Mouse (Mus musculus) left cerebral cortex, postnatal 14 days (tissue): ENCODE data around the gene Riox1. TPM values are rescaled to one million over a fixed set of nuclear protein-coding genes. Genes with fewer than 3 reads are reported as not detected.
A peak's percentile ranks its signal among the peaks of the same experiment; 100 is the strongest.
"Not testable (repeated sequence)": the region's sequence is repeated elsewhere in the genome, so short reads cannot be mapped to it uniquely, and the experiment has no call there.

ENCODE experiments used
- DNase-seq, 2 experiments: peaks; one replicate each; pipeline ENCODE4 v3.0.0; 2021 to 2022; ENCODE audit warnings: low spot score in 2 of 2, mixed read lengths in 1 of 2
- intact Hi-C: fragments of 180-260 bp; cut with DNase I; formaldehyde crosslinking; loops from one replicate; pipeline ENCODE4 v1.15.1; 2025
- long read RNA-seq, 2 experiments: library from polyadenylated mRNA; stranded (forward); transcript quantifications; one replicate each; pipeline ENCODE4 v2.0.0; 2021
- total RNA-seq, 2 experiments: library from RNA; stranded (reverse); gene quantifications; 2 replicates each; pipeline ENCODE4 v1.2.3; 2021

Riox1 gene
- total RNA-seq = 10 to 100 TPM; 15.5 to 17.8 TPM
- long read RNA-seq, experiment 1, transcript Riox1-201 (1 exons, 2,344 nt) = major isoform, 60 of 60 reads
- long read RNA-seq, experiment 1, partial matches to known transcripts = 0 of 60 reads
- long read RNA-seq, experiment 1, other reads (novel, unspliced or antisense) = 0 of 60 reads
- long read RNA-seq, experiment 2, transcript Riox1-201 (1 exons, 2,344 nt) = major isoform, 48 of 48 reads
- long read RNA-seq, experiment 2, partial matches to known transcripts = 0 of 48 reads
- long read RNA-seq, experiment 2, other reads (novel, unspliced or antisense) = 0 of 48 reads

- intact Hi-C loops = loop anchor here (10.0 kb wide), 1 partner anchor 236 kb away; no protein-coding TSS in a partner anchor
These were observed at the start of gene Riox1 for GRCm38 (mm10) chr12:83950493-83950839. Riox1 (plus strand) TSS chr12:83950608.

GRCm38 (mm10) chr12:83910451-83910850 is 40.0 kb upstream of the Riox1 start:
- no peak for DNase-seq
- intact Hi-C loops = no loop called here

More at GRCm38 (mm10) chr12:83950493-83950839, at the start of gene Riox1:
- DNase-seq = peak; percentile 79 to 86

GRCm38 (mm10) chr12:83914202-83914740 is 36.1 kb upstream of the Riox1 start:
- DNase-seq = no peak
- intact Hi-C loops = no loop called here

GRCm38 (mm10) chr12:83914797-83915196 is 35.6 kb upstream of the Riox1 start:
- intact Hi-C loops = no loop called here
- DNase-seq = no peak

GRCm38 (mm10) chr12:83916884-83917283 is 33.5 kb upstream of the Riox1 start:
- intact Hi-C loops = no loop called here

GRCm38 (mm10) chr12:83920721-83921441 is 29.5 kb upstream of the Riox1 start:
- DNase-seq = no peak
- intact Hi-C loops = loop anchor here (5.0 to 10.0 kb wide), 2 partner anchors 39 to 66 kb away; no protein-coding TSS in a partner anchor

More at GRCm38 (mm10) chr12:83916884-83917283, 33.5 kb upstream of the Riox1 start:
- no peak for DNase-seq

GRCm38 (mm10) chr12:83921535-83922381 is 28.6 kb upstream of the Riox1 start, which contains the start of gene Numb:
Numb (minus strand) TSS chr12:83921934.
- peak; percentile 99 for DNase-seq
- intact Hi-C loops = loop anchor here (5.0 to 10.0 kb wide), 2 partner anchors 39 to 67 kb away; no protein-coding TSS in a partner anchor

- intact Hi-C loops = loop anchor here (5.0 to 10.0 kb wide), 2 partner anchors 41 to 68 kb away; no protein-coding TSS in a partner anchor
These were observed 27.5 kb upstream of the Riox1 start for GRCm38 (mm10) chr12:83922724-83923485.

GRCm38 (mm10) chr12:83923486-83923859 is 26.9 kb upstream of the Riox1 start:
- intact Hi-C loops = loop anchor here (5.0 to 10.0 kb wide), 2 partner anchors 41 to 69 kb away; no protein-coding TSS in a partner anchor
- no peak for DNase-seq

More at GRCm38 (mm10) chr12:83922724-83923485, 27.5 kb upstream of the Riox1 start:
- DNase-seq = no peak

GRCm38 (mm10) chr12:83924332-83924731 is 26.1 kb upstream of the Riox1 start:
- no peak for DNase-seq
- intact Hi-C loops = loop anchor here (5.0 to 10.0 kb wide), 2 partner anchors 42 to 70 kb away; no protein-coding TSS in a partner anchor

- intact Hi-C loops = loop anchor here (10.0 kb wide), 1 partner anchor 70 kb away; no protein-coding TSS in a partner anchor
- no peak for DNase-seq
These were observed 25.2 kb upstream of the Riox1 start for GRCm38 (mm10) chr12:83925160-83925703.

GRCm38 (mm10) chr12:83926061-83926460 is 24.3 kb upstream of the Riox1 start:
- intact Hi-C loops = loop anchor here (10.0 kb wide), 1 partner anchor 71 kb away; no protein-coding TSS in a partner anchor
- DNase-seq = no peak

- intact Hi-C loops = loop anchor here (10.0 kb wide), 1 partner anchor 73 kb away; no protein-coding TSS in a partner anchor
These were observed 22.7 kb upstream of the Riox1 start for GRCm38 (mm10) chr12:83927747-83928146.

GRCm38 (mm10) chr12:83929186-83929804 is 21.1 kb upstream of the Riox1 start:
- no peak for DNase-seq
- intact Hi-C loops = loop anchor here (10.0 kb wide), 1 partner anchor 74 kb away; no protein-coding TSS in a partner anchor

More at GRCm38 (mm10) chr12:83927747-83928146, 22.7 kb upstream of the Riox1 start:
- DNase-seq = no peak

- intact Hi-C loops = no loop called here
- DNase-seq = peak in 1 of 2 experiments; percentile 45
These were observed 12.8 kb upstream of the Riox1 start for GRCm38 (mm10) chr12:83937600-83937999.

- intact Hi-C loops, DNase-seq: not testable (repeated sequence)
These were observed 11.8 kb upstream of the Riox1 start for GRCm38 (mm10) chr12:83938592-83938991.

- DNase-seq = no peak
- intact Hi-C loops = no loop called here
These were observed 11.1 kb upstream of the Riox1 start for GRCm38 (mm10) chr12:83939332-83939731.
